Mouse (Mus musculus) G1E (cell line): Measurements from ENCODE around the gene Dytn. TPM values are rescaled to one million over a fixed set of nuclear protein-coding genes. Genes with fewer than 3 reads are reported as not detected.
"Not testable (repeated sequence)": the region's sequence is repeated elsewhere in the genome, so short reads cannot be mapped to it uniquely, and the experiment has no call there.

Experiments
- ATAC-seq: 2 replicates; pipeline ENCODE4 v1.8.0; 2016; ENCODE audit warnings: mild to moderate bottlenecking; ENCODE audit not compliant: insufficient number of reproducible peaks, poor library complexity, low FRiP score, severe bottlenecking; ENCODE audit errors: extremely low read depth
- DNase-seq: peaks from one replicate; pipeline ENCODE4 v3.0.0; 2012; ENCODE audit warnings: low spot score
- H3K27me3 ChIP-seq: 2 replicates; pipeline ENCODE4 v1.6.1; 2012; ENCODE audit warnings: mild to moderate bottlenecking, low read length, inconsistent platforms; ENCODE audit not compliant: insufficient read depth
- H3K36me3 ChIP-seq: replicated peaks from 2 replicates; pipeline ENCODE3; 2012; ENCODE audit warnings: mild to moderate bottlenecking, inconsistent platforms
- H3K4me1 ChIP-seq: 2 replicates; pipeline ENCODE4 v1.6.1; 2012; ENCODE audit warnings: low read depth, low read length, inconsistent platforms, mixed read lengths; ENCODE audit not compliant: insufficient read depth
- H3K4me3 ChIP-seq: 2 replicates; pipeline ENCODE4 v1.5.1; 2012; ENCODE audit warnings: low read depth, mild to moderate bottlenecking, inconsistent platforms, low read length, moderate library complexity, mixed read lengths
- H3K9me3 ChIP-seq: replicated peaks from 2 replicates; pipeline ENCODE4 v1.6.1; 2012; ENCODE audit warnings: inconsistent platforms
- CTCF ChIP-seq: IDR thresholded peaks from 2 replicates; pipeline ENCODE4 v1.5.1; 2012; ENCODE audit warnings: low read depth, low read length, inconsistent platforms, mixed read lengths
- GATA1 ChIP-seq: IDR thresholded peaks from 2 replicates; pipeline ENCODE4 v1.6.1; 2012; ENCODE audit warnings: borderline replicate concordance, low read length, inconsistent platforms, mixed read lengths
- GATA2 ChIP-seq: IDR thresholded peaks from 2 replicates; pipeline ENCODE4 v1.6.1; 2012; ENCODE audit warnings: low read depth, low read length, inconsistent platforms, borderline replicate concordance
- POLR2AphosphoS5 ChIP-seq: IDR thresholded peaks from 2 replicates; pipeline ENCODE4 v1.6.1; 2012; ENCODE audit warnings: low read depth, low read length, inconsistent platforms; ENCODE audit not compliant: insufficient replicate concordance
- TAL1 ChIP-seq: conservative IDR thresholded peaks from 2 replicates; pipeline ENCODE4 v1.6.1; 2012; ENCODE audit warnings: low read depth, low read length, inconsistent platforms, mixed read lengths
- polyA plus RNA-seq: library from polyadenylated mRNA; stranded (reverse); fragments of >175 nt; gene quantifications from 2 replicates; pipeline ENCODE4 v1.2.3, GENCODE M21; 2012
- total RNA-seq, 2 experiments: library from RNA; stranded (forward) in 1 of 2; stranded (reverse) in 1 of 2; fragments of 200-1000 nt in 1 of 2; fragments of >200 nt in 1 of 2; fragmentation: Nextera tagmentation in 1 of 2; gene quantifications; 2 replicates each; pipeline ENCODE4 v1.2.3; 2014 to 2017

Dytn gene
- total and polyA plus RNA-seq, 3 experiments = 0.33 TPM; not detected in 2

- ATAC-seq = 0 out of 2 replicates have a peak, but pooled peaks have one; percentile 22
- H3K9me3 ChIP-seq = no peaks in the 10 kb centered on the region
These were observed 27.1 kb downstream of the Dytn start for GRCm38 (mm10) chr1:63659591-63659990.

GRCm38 (mm10) chr1:63658016-63658415, 28.7 kb downstream of the Dytn start:
- DNase-seq = peak; percentile 21
- no peak for ATAC-seq

More at GRCm38 (mm10) chr1:63659591-63659990, 27.1 kb downstream of the Dytn start:
- Histone ChIP-seq H3K4me3 (no peak overlapping the region), H3K27me3 (peaks cover 6% of the 10 kb centered on the region; the same call in 1 of the 2 replicates), H3K36me3 (no peaks in the 10 kb centered on the region), H3K4me1 (peaks cover 3% of the 10 kb centered on the region)
- TF ChIP-seq GATA2 (no peak), CTCF (no peak), TAL1 (no peak), GATA1 (no peak), POLR2AphosphoS5 (no peak)
- DNase-seq = peak; percentile 13

GRCm38 (mm10) chr1:63639921-63640320, 46.8 kb downstream of the Dytn start:
- TF ChIP-seq CTCF (no peak), TAL1 (no peak), GATA2 (no peak), POLR2AphosphoS5 (no peak), GATA1 (no peak)
- DNase-seq (no peak), ATAC-seq (no peak)
- H3K9me3 ChIP-seq = no peaks in the 10 kb centered on the region
- H3K27me3 ChIP-seq = peaks cover under 1% of the 10 kb centered on the region; the same call in 1 of the 2 replicates
- H3K4me1 ChIP-seq = no peaks in the 10 kb centered on the region
- no peak overlapping the region for H3K4me3 ChIP-seq
- no peaks in the 10 kb centered on the region for H3K36me3 ChIP-seq

More at GRCm38 (mm10) chr1:63658016-63658415, 28.7 kb downstream of the Dytn start:
- Histone ChIP-seq H3K4me1 (peaks cover 3% of the 10 kb centered on the region), H3K36me3 (no peaks in the 10 kb centered on the region), H3K4me3 (no peak overlapping the region), H3K9me3 (no peaks in the 10 kb centered on the region), H3K27me3 (peaks cover 4% of the 10 kb centered on the region; the same call in 1 of the 2 replicates)
- TF ChIP-seq GATA2 (no peak), CTCF (peak; percentile 87), TAL1 (no peak), GATA1 (no peak), POLR2AphosphoS5 (no peak)

GRCm38 (mm10) chr1:63630390-63630789, 56.3 kb downstream of the Dytn start:
- not testable (repeated sequence) for H3K36me3 ChIP-seq, ATAC-seq, DNase-seq, H3K9me3 ChIP-seq, H3K4me1 ChIP-seq, H3K27me3 ChIP-seq
- H3K4me3 ChIP-seq = peak overlapping the region; percentile 28; the same call in 1 of the 2 replicates

- ATAC-seq = no peak
- H3K4me1 ChIP-seq = no peaks in the 10 kb centered on the region; the same call in 1 of the 2 replicates
- H3K27me3 ChIP-seq = no peaks in the 10 kb centered on the region
- no peak for DNase-seq
- H3K4me3 ChIP-seq = no peak overlapping the region
- peaks cover 8% of the 10 kb centered on the region for H3K9me3 ChIP-seq
- TF ChIP-seq GATA2 (no peak), CTCF (no peak), TAL1 (no peak), POLR2AphosphoS5 (no peak), GATA1 (no peak)
- no peaks in the 10 kb centered on the region for H3K36me3 ChIP-seq
These were observed 58.5 kb downstream of the Dytn start for GRCm38 (mm10) chr1:63628211-63628610.

- ATAC-seq (no peak), DNase-seq (no peak)
- H3K4me3 ChIP-seq = no peak within 1 kb of the TSS
- TF ChIP-seq CTCF (no peak), TAL1 (no peak), GATA1 (no peak), GATA2 (no peak)
- no peaks in the 10 kb centered on the region for H3K27me3 ChIP-seq
- H3K36me3 ChIP-seq = no peaks in the 10 kb centered on the region
- no peaks in the 10 kb centered on the region for H3K9me3 ChIP-seq
- no peaks in the 10 kb centered on the region; the same call in 1 of the 2 replicates for H3K4me1 ChIP-seq
These were observed 71.1 kb downstream of the Dytn start, which contains the start of gene Gm39653 for GRCm38 (mm10) chr1:63615668-63616067. Gm39653 (plus strand) TSS chr1:63615968.

GRCm38 (mm10) chr1:63614594-63614993, 72.1 kb downstream of the Dytn start:
- ATAC-seq (no peak), DNase-seq (peak; percentile 6)
- Histone ChIP-seq H3K4me3 (no peak overlapping the region), H3K27me3 (no peaks in the 10 kb centered on the region), H3K9me3 (no peaks in the 10 kb centered on the region), H3K4me1 (no peaks in the 10 kb centered on the region; the same call in 1 of the 2 replicates), H3K36me3 (no peaks in the 10 kb centered on the region)
- TF ChIP-seq CTCF (no peak), GATA1 (no peak), GATA2 (no peak), POLR2AphosphoS5 (no peak), TAL1 (no peak)
